25 mouse cellular contexts compared by ENCODE assay signal in the genomic region with DNA sequence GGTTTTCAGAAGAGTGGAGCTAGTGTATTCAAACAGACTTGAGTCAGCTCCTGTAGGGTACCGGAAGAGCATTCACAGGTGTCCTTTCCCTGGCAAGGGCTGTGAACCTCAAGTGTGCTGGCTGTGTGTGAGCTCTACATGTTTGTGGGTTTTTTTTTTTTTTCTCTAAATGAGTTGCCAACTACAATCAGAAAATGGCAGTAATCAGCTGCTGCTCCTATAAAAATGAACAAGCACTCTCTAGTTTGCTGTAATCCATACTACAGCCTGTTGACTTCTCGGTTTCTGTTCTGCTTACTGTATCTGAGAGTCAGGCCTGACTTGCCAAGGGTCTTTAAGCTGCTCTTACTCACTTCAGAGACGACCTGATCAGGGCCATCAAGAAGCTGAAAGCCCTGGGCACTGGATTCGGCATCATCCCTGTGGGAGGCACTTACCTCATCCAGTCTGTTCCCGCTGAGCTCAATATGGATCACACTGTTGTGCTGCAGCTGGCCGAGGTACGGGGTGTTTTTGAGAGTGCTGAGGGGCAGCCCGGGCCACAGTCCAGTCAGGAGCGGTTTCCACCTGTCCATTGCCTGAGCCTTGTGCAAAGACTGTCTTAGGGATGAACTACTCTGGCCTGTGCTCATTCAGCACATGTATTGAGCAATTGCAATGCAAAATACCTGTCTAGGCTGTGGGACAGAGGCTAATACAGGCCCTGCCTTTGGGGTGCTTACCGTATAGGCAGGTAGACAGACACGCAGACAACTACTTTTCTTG. TPM values are rescaled to one million over a fixed set of nuclear protein-coding genes. Genes with fewer than 3 reads are reported as not detected.
"Had no signal": no experiment of that assay in that cellular context is flagged by ENCODE, and none has a peak within 500 bp of the region (broad histone marks: within the 10 kb centered on the region; RNA-seq: fewer than 3 reads in every experiment).

No protein-coding gene starts in this region.

- DNase-seq: kidney, adult 11 months; kidney, adult 8-10 months; kidney, postnatal 10 days; kidney, postnatal 36 days; lung, adult 18-20 months; lung, postnatal 10 days; lung, postnatal 36 days; thymus, adult 18-20 months; thymus, postnatal 36 days had no signal

- ATAC-seq: midbrain, embryonic 15.5 days had no signal

- H3K4me1 ChIP-seq: kidney, embryonic 15.5 days; lung, embryonic 15.5 days; midbrain, embryonic 12.5 days; midbrain, embryonic 15.5 days; neural tube, embryonic 13.5 days had no signal

- H3K9ac ChIP-seq: kidney, embryonic 15.5 days; liver, embryonic 14.5 days; lung, embryonic 15.5 days; midbrain, embryonic 12.5 days; midbrain, embryonic 15.5 days; neural tube, embryonic 13.5 days had no signal

- H3K4me2 ChIP-seq: kidney, embryonic 15.5 days; liver, embryonic 11.5 days; lung, embryonic 15.5 days; midbrain, embryonic 12.5 days; midbrain, embryonic 15.5 days; neural tube, embryonic 13.5 days had no signal

- H3K27me3 ChIP-seq: kidney, embryonic 15.5 days; lung, embryonic 15.5 days; megakaryocyte, embryonic 14.5 days; midbrain, embryonic 12.5 days; midbrain, embryonic 15.5 days; neural tube, embryonic 13.5 days had no signal

- H3K9me3 ChIP-seq: kidney, embryonic 15.5 days; lung, embryonic 15.5 days; megakaryocyte, embryonic 14.5 days; midbrain, embryonic 12.5 days; midbrain, embryonic 15.5 days; neural tube, embryonic 13.5 days had no signal

- H3K4me3 ChIP-seq: kidney, embryonic 15.5 days; lung, embryonic 15.5 days; megakaryocyte, embryonic 14.5 days; midbrain, embryonic 12.5 days; midbrain, embryonic 15.5 days; neural tube, embryonic 13.5 days had no signal

- H3K27ac ChIP-seq: kidney, embryonic 15.5 days; liver, embryonic 14.5 days; lung, embryonic 15.5 days; midbrain, embryonic 12.5 days; midbrain, embryonic 15.5 days; neural tube, embryonic 13.5 days had no signal

RNA-seq across cellular contexts. Expression of a gene that starts 20.6 kb away (rescaled TPM):
- total RNA-seq: layer of hippocampus, postnatal 25 days; left cerebral cortex, adult 18-20 months; left cerebral cortex, postnatal 36 days; neutrophil, adult 5-6 weeks had no signal
- polyA plus RNA-seq: kidney, embryonic 15.5 days; limb, embryonic 11.5 days; limb, embryonic 14.5 days; liver, embryonic 11.5 days; liver, embryonic 14.5 days; lung, embryonic 15.5 days; midbrain, embryonic 12.5 days; midbrain, embryonic 15.5 days; neural tube, embryonic 13.5 days; spleen, adult 2 months had no signal

RNA-seq across cellular contexts. Expression of a gene that starts 39.2 kb away (rescaled TPM):
- total RNA-seq: neutrophil, adult 5-6 weeks had no signal
- polyA plus RNA-seq: small intestine, adult 2 months; spleen, adult 2 months had no signal
